Mouse (Mus musculus) neural tube, embryonic 13.5 days (tissue): Measurements from ENCODE around the gene Bach2. TPM values are rescaled to one million over a fixed set of nuclear protein-coding genes. Genes with fewer than 3 reads are reported as not detected.

Source experiments
- ATAC-seq: fragments of 200-750 bp; cut with Nextera tagmentation; 2 replicates; pipeline ENCODE4 v1.8.0; 2017; ENCODE audit warnings: low read depth, mild to moderate bottlenecking, moderate TSS enrichment, moderate library complexity
- H3K27ac ChIP-seq: fragments of 300-500 bp; sonication (generic); replicated peaks from 2 replicates; pipeline ENCODE4 v1.5.1; 2015; ENCODE audit warnings: moderate library complexity, mild to moderate bottlenecking, inconsistent platforms
- H3K27me3 ChIP-seq: fragments of 300-500 bp; sonication (generic); 2 replicates; pipeline ENCODE4 v1.6.1; 2015; ENCODE audit warnings: mild to moderate bottlenecking, inconsistent platforms
- H3K36me3 ChIP-seq: fragments of 300-500 bp; sonication (generic); 2 replicates; pipeline ENCODE4 v1.6.1; 2015; ENCODE audit warnings: mild to moderate bottlenecking, inconsistent platforms
- H3K4me1 ChIP-seq: fragments of 300-500 bp; sonication (generic); replicated peaks from 2 replicates; pipeline ENCODE4 v1.6.1; 2015; ENCODE audit warnings: inconsistent platforms
- H3K4me2 ChIP-seq: fragments of 300-500 bp; sonication (generic); 2 replicates; pipeline ENCODE4 v1.6.1; 2015; ENCODE audit warnings: inconsistent platforms, mild to moderate bottlenecking, moderate library complexity
- H3K4me3 ChIP-seq: fragments of 300-500 bp; sonication (generic); 2 replicates; pipeline ENCODE4 v1.5.1; 2015; ENCODE audit warnings: mild to moderate bottlenecking, inconsistent platforms
- H3K9ac ChIP-seq: fragments of 300-500 bp; sonication (generic); 2 replicates; pipeline ENCODE4 v1.6.1; 2015; ENCODE audit warnings: moderate library complexity, mild to moderate bottlenecking, inconsistent platforms
- H3K9me3 ChIP-seq: fragments of 300-500 bp; sonication (generic); 2 replicates; pipeline ENCODE4 v1.6.1; 2016; ENCODE audit warnings: inconsistent platforms
- WGBS: fragments of 180-500 bp; shearing (Covaris S2); methylation state at CpG from one replicate; pipeline ENCODE4 v1.1.7; 2015; 5-methylcytosine and 5-hydroxymethylcytosine counted together
- polyA plus RNA-seq: library from polyadenylated mRNA; unstranded; fragments of >200 nt; fragmentation: Nextera tagmentation; extraction: Ambion mirVana; gene quantifications from 2 replicates; pipeline ENCODE4 v1.2.1, GENCODE M21; 2015

Gene Bach2
- polyA plus RNA-seq, 1 experiment from 2014 or later: 37.7 TPM

DNA sequence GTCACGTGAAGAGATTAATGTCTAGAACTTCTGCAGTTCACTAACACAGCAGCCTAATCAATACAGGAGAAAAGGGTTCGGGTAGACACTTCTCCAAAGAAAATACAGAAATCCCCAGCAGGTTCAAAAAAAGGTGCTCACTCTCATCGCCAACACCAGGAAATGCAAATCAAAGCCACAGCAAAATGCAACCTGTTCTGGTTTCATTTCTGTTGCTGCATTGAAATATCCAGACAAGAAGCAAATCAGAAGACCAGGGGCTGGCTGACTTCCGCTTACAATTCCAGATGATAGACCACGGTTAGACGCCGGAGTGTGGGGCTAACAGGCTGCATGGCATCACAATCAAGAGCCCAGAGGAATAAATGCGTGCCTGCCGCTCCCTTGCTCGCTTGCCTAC lies 9.3 kb upstream of the Bach2 start:
- 87% methylated on average over 10 of the region's 10 CpGs for WGBS

DNA sequence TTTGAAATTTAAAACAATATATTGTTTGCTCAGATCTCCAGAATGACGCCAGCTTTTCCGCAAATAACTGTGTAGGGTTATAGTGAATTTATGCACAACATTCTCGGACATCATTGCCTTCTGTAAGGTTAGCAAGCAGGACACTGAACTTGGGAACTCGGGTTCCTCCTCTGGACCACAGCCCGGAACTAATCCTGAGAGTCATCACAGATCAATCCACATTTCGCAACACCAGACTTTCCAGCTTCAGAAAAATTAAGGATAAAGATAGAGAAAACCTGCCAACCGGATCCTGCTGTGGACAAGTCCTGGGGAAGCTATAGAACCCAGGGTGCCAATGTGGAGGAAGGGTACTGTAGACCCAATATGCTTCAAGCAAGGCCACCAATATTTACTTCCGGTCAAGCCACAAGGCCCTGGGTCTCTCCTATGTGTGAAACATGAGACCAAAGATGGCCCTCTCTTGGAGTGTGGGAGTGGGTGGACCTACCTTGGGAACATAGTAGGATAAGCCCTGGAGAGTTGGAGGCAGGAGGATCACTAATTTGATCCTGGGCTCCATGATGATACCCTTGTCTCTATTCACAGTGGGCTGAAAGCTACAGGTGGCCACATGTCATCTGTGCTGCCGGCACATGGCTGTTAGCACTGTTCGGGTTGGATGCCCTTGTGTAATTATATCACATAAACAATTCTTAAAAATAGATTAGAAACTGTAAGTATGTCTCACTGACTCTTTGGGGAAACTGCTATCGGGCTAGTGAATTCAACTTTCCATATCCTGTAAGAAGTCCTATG lies 7.1 kb upstream of the Bach2 start:
- Histone ChIP-seq H3K9me3 (no peaks in the 10 kb centered on the region), H3K27ac (no peak overlapping the region), H3K4me1 (0 out of 2 replicates have a peak, but pooled peaks cover 1% of the 10 kb centered on the region), H3K36me3 (no peaks in the 10 kb centered on the region), H3K9ac (no peak overlapping the region), H3K4me3 (no peak overlapping the region), H3K4me2 (no peak overlapping the region), H3K27me3 (no peaks in the 10 kb centered on the region)
- no peak for ATAC-seq
- 88% methylated on average over 11 of the region's 11 CpGs for WGBS

More for the DNA sequence above, 9.3 kb upstream of the Bach2 start:
- peaks cover 11% of the 10 kb centered on the region for H3K4me1 ChIP-seq
- H3K27me3 ChIP-seq: no peaks in the 10 kb centered on the region
- no peak overlapping the region for H3K4me3 ChIP-seq
- H3K9ac ChIP-seq: no peak overlapping the region
- H3K9me3 ChIP-seq: no peaks in the 10 kb centered on the region
- ATAC-seq: no peak
- H3K27ac ChIP-seq: no peak overlapping the region
- H3K36me3 ChIP-seq: no peaks in the 10 kb centered on the region
- H3K4me2 ChIP-seq: no peak overlapping the region

DNA sequence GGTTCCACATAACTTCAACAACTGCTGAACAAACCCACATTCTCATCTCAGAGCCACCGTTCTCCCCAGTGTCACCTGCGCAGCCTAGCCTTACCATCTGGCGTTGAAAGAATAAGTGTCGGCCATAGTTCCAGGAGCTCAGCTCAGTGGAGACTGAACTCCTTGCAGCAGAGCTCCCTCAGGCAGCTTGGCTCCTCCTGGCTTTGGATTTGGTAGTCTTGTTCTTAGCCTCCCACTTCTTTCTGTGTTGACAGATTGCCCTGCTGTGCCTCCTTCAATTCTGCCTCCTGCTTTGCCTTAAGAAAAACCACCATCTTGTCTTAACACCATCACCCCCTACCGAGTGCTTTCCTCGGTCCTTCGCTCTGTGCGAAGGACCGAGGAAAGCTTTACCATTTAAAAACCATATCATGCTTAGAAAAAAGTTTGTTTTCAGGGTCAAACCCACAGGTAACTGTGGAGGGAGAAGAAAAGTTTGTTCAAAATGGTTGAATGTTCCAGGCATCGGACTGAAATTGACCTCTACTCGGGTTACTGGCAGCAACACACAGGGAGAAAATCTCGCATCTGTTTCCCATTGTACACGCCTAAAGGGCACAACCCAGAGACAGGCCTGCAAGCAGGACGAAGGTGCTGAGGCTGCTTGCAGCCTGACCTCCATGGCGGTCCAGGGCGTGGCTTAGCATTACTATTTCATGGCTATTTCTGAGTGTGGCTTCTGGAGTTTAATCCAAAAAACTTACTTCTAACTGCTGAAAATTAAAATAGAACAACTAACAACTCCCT lies 2.5 kb upstream of the Bach2 start:
- WGBS: 56% methylated on average over 16 of the region's 16 CpGs

DNA sequence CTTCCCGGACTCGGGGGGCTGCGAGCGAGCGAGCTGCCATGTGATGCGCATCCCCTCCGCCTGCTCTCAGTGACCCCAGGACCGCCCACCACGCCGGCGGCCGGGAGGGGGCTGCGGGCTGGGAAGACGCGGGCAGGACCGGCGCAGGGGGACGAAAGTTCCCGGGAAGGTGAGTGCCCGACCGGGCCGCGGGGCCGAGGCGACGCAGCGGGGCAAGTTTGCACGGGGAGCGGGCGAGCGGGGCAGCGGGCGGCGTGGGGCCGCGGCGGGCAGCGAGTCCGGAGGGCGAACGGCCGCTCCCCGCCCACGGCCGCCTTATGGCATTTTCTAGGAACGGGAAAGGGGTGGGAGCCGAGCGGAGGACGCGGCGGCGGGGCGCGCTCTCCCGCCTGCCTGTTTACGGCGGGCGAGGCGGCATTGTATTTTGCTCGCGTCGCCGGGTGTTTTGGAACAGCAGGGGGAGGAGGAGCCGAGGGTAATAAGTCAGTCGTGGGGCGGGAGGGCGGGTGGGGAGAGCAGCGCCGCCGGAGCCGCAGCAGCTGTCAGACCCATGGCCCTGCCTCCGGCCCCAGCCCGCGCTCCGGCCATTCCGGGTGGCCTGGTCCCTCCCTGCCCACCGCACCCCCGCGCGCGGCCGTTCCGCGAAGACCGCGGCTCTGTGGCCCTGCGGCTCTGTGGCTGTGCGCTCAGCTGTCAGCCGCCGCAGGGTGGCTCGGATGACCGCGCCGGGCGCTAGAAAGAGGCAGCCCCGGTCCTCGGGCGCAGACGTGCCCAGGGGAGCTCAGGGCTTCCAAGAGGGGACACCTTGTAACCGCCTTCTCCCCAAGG lies 531 bp downstream of the Bach2 start:
- no peaks in the 10 kb centered on the region for H3K9me3 ChIP-seq
- H3K4me3 ChIP-seq: peak overlapping the region; percentile 94
- peak; percentile 73 for ATAC-seq
- H3K4me1 ChIP-seq: peaks cover 53% of the 10 kb centered on the region
- H3K27ac ChIP-seq: peak overlapping the region; percentile 100
- no peaks in the 10 kb centered on the region for H3K27me3 ChIP-seq
- under 1% methylated on average over 80 of the region's 100 CpGs for WGBS
- peak overlapping the region; percentile 99 for H3K9ac ChIP-seq
- H3K4me2 ChIP-seq: peak overlapping the region; percentile 91
- no peaks in the 10 kb centered on the region for H3K36me3 ChIP-seq

More for the DNA sequence above, 2.5 kb upstream of the Bach2 start:
- Histone ChIP-seq H3K9ac (no peak overlapping the region), H3K36me3 (no peaks in the 10 kb centered on the region), H3K27me3 (no peaks in the 10 kb centered on the region), H3K27ac (no peak overlapping the region), H3K4me1 (peaks cover 24% of the 10 kb centered on the region), H3K4me3 (no peak overlapping the region), H3K9me3 (no peaks in the 10 kb centered on the region), H3K4me2 (no peak overlapping the region)
- ATAC-seq: no peak

DNA sequence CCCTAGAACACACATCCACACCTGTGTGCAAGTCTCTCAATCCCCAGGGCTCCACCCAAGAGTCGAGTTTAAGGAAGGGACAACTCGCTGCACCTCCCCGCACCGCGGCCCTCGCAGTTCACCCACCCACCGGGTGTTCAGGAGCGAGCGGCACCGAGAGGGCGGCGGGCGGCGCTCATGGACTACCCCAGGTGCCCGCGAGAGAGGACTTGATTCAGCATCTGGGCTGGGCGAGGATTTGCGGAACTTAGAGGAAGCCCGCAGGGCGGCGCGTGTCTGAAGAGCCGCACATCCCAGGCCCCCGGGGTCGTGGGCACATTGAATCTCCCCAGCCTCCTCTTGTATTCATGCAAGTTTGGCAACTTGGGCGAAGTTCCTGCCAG lies 1.1 kb downstream of the Bach2 start:
- Histone ChIP-seq H3K4me2 (peak overlapping the region; percentile 91), H3K27ac (peak overlapping the region; percentile 100), H3K27me3 (no peaks in the 10 kb centered on the region), H3K9ac (peak overlapping the region; percentile 99), H3K36me3 (no peaks in the 10 kb centered on the region), H3K4me1 (peaks cover 59% of the 10 kb centered on the region), H3K4me3 (peak overlapping the region; percentile 94), H3K9me3 (no peaks in the 10 kb centered on the region)
- WGBS: 0% methylated on average over 26 of the region's 26 CpGs
- ATAC-seq: peak; percentile 48

DNA sequence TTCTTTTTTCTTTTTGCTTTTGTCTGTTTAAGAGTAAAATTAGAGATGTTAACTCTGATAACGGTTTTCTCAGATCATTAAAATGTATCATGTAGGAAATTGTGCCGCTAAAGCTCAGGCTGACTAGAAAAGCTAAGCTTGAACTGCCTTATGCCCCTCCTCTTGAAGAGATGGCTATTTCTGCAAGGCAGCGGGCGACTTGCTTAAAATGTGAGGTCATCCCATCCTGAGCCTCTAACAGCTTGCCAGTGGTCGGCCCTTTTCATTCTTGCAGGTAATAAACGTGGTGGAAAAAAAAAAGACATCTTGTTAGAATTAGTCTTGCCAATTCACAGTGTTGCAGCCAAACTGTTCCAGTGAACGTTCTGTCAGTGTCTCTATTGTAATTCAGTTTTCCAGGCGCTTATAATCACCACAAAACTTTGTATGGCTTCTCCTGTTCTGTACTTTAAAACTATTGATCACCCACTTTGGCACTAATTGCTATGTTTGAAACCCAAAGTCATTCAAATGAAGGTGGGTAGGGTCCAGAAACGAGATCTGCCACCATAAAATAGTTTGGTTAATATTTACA lies 1.9 kb downstream of the Bach2 start:
- H3K4me1 ChIP-seq: peaks cover 64% of the 10 kb centered on the region
- peak overlapping the region; percentile 100 for H3K27ac ChIP-seq
- H3K4me3 ChIP-seq: peak overlapping the region; percentile 94
- H3K36me3 ChIP-seq: no peaks in the 10 kb centered on the region
- no peaks in the 10 kb centered on the region for H3K9me3 ChIP-seq
- 3% methylated on average over 9 of the region's 9 CpGs for WGBS
- H3K27me3 ChIP-seq: no peaks in the 10 kb centered on the region
- ATAC-seq: no peak
- H3K4me2 ChIP-seq: peak overlapping the region; percentile 91
- peak overlapping the region; percentile 99 for H3K9ac ChIP-seq

DNA sequence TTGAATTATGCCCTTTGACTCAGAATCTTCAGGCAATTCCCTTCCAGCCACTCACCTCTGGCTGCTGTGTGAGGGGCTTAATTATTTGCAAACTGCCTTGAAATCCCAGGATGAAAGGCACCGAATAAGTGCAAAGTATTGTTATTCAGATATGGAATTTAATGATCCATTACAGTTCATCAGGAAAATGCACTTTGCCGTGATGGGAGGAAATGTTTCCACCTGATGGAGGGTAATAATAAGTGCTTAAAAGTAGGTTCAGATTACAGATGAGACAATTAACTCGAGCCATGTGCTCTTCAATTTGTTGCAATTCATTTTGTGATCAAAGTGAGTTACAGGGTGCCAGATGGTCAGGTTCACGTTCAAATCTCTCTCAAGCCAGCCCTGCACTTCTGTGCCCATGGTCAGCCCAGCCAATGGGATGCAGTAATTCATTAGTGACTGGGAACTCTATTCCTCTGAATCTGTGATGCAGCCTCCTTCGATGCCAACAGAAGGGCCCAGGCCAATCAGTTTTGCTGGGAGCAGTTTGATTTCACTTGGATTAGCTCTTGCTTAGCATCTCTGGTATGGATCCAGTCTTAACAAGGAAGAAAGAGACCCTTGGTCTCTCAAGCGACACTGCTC lies 2.9 kb downstream of the Bach2 start:
- Histone ChIP-seq H3K9me3 (no peaks in the 10 kb centered on the region), H3K4me3 (peak overlapping the region; percentile 94), H3K9ac (peak overlapping the region; percentile 99), H3K36me3 (no peaks in the 10 kb centered on the region), H3K4me2 (peak overlapping the region; percentile 91), H3K4me1 (peaks cover 73% of the 10 kb centered on the region), H3K27ac (peak overlapping the region; percentile 100), H3K27me3 (no peaks in the 10 kb centered on the region)
- ATAC-seq: no peak
- 16% methylated on average over 6 of the region's 6 CpGs for WGBS

DNA sequence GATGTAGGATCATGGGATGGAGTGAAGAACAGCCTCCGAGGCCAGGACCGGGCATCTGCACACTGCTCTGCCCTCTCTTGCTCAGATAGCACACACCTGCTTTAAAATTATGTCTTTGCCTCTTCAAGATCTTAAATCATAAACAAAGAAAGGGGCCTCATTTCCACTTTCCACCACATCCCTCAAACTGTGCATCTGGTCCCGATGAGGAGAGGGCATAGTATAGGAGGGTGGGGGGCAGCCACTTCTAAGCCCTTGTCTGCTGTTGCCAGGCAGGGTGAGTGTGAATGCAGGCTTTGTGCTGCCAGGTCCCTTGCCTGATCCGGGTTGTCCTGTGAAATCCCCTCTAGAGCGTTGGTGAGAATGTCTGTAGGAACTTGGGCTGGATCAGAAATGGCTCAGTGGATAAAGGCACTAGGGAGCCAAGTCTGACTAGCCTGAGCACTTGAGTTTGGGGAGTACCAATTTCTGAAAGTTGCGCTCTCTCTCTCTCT lies 3.6 kb downstream of the Bach2 start:
- 25% methylated on average over 6 of the region's 6 CpGs for WGBS
- Histone ChIP-seq H3K36me3 (no peaks in the 10 kb centered on the region), H3K4me1 (peaks cover 80% of the 10 kb centered on the region), H3K9ac (peak overlapping the region; percentile 99), H3K27ac (peak overlapping the region; percentile 100), H3K4me2 (peak overlapping the region; percentile 91), H3K4me3 (peak overlapping the region; percentile 94), H3K27me3 (no peaks in the 10 kb centered on the region), H3K9me3 (no peaks in the 10 kb centered on the region)
- ATAC-seq: no peak

DNA sequence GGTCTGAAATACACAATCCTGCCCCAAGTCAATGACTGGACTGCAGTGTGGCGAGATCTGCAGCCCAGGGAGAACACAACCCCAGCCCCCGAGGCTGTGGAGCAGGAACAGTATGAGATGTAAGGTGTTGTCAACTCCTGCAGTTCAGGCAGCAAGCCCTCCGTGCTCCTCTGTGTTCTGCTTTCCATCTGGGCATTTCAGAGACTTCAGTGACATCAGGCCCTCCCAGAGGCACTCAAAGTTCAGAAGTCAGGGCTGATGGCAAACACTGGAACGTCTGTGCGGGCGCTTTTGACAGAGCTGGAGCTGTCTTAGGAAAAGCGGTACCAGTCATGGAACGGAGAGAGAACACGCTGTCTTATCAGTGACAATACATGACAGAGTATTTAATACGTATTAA lies 4.9 kb downstream of the Bach2 start:
- peak overlapping the region; percentile 91 for H3K4me2 ChIP-seq
- H3K4me3 ChIP-seq: no peak overlapping the region
- ATAC-seq: no peak
- H3K27me3 ChIP-seq: no peaks in the 10 kb centered on the region
- H3K9ac ChIP-seq: peak overlapping the region; percentile 35; the same call in 1 of the 2 replicates
- no peaks in the 10 kb centered on the region for H3K9me3 ChIP-seq
- peaks cover 82% of the 10 kb centered on the region for H3K4me1 ChIP-seq
- H3K36me3 ChIP-seq: no peaks in the 10 kb centered on the region
- peak overlapping the region; percentile 100 for H3K27ac ChIP-seq
- 43% methylated on average over 10 of the region's 10 CpGs for whole genome bisulfite sequencing

DNA sequence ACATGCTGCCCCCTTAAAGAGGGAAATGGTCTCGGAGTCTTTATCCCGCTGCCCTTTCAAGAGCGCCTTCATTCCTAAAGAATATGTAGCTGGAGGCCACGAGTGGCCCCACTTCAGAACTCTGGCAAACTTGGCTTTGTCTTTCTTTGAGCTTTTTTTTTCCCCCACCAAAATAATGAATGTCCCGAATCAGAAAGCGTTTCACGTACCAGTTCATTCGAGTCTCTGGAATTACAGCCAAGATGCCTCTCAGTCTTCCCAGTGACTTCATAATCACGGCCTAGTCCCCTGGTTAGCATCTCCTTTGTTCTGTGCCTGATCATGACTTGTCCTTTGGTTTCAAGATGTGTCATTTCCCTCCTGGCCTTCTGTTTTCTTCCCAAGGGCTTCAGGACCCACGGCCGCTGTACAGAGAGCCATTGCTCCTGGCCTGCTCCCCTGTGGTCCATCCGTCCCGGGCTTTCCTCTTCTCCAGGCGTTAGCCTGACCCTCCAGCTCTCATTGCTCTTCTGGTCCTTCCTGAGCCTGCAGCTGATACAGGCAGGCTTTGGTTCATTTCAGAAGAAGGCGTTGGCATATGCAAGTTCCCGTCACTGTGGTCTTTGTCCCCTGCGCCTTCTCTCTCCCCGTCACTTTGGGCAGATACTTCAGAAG lies 5.6 kb downstream of the Bach2 start:
- no peak for ATAC-seq

DNA sequence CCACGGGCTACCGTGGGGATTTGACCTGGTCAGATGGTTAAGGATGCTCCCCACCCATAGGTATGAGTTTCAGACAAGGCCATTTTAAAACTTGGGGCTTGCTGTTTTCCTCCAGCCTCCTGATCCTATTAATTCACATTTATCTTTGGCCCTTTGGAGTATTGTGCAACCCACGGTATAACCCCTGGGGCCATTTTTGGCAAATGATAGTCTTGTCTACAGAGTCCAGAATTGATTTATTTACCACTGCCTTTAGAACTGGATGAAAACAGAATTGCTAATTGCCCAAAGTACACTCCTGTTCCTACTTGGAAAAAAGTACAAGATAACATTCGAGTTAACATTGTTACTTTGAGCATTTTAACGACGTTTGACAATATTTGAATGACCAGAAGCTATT lies 7.0 kb downstream of the Bach2 start:
- H3K27me3 ChIP-seq: no peaks in the 10 kb centered on the region
- H3K4me3 ChIP-seq: no peak overlapping the region
- H3K4me2 ChIP-seq: no peak overlapping the region
- no peak overlapping the region for H3K9ac ChIP-seq
- H3K4me1 ChIP-seq: peaks cover 96% of the 10 kb centered on the region
- 80% methylated on average over 6 of the region's 6 CpGs for WGBS
- no peaks in the 10 kb centered on the region for H3K9me3 ChIP-seq
- no peaks in the 10 kb centered on the region for H3K36me3 ChIP-seq
- H3K27ac ChIP-seq: no peak overlapping the region
- ATAC-seq: no peak

More for the DNA sequence above, 5.6 kb downstream of the Bach2 start:
- H3K27ac ChIP-seq: peak overlapping the region; percentile 82
- WGBS: 35% methylated on average over 18 of the region's 18 CpGs
- H3K4me2 ChIP-seq: peak overlapping the region; percentile 17
- peaks cover 90% of the 10 kb centered on the region for H3K4me1 ChIP-seq
- H3K4me3 ChIP-seq: no peak overlapping the region
- H3K9me3 ChIP-seq: no peaks in the 10 kb centered on the region
- no peaks in the 10 kb centered on the region for H3K27me3 ChIP-seq
- peak overlapping the region; percentile 42 for H3K9ac ChIP-seq
- H3K36me3 ChIP-seq: no peaks in the 10 kb centered on the region
